Mouse (Mus musculus) MEL (cell line): ENCODE data around the gene Gja5. TPM values are rescaled to one million over a fixed set of nuclear protein-coding genes. Genes with fewer than 3 reads are reported as not detected.

Source experiments
- DNase-seq: peaks from one replicate; pipeline ENCODE4 v3.0.0; 2011; ENCODE audit warnings: low read depth, low spot score
- H3K27ac ChIP-seq: 2 replicates; pipeline ENCODE4 v1.5.1; 2012; ENCODE audit warnings: low read depth, mild to moderate bottlenecking, control low read depth, low read length, moderate library complexity; ENCODE audit not compliant: control insufficient read depth
- H3K27me3 ChIP-seq, 2 experiments: fragments of 150-350 bp in 1 of 2; sonication (generic) in 1 of 2; 2 replicates each; pipeline ENCODE4 v1.6.1; 2012; ENCODE audit warnings: low read length in 2 of 2, mild to moderate bottlenecking in 2 of 2, improper control_type of control experiment in 1 of 2, moderate library complexity in 1 of 2; ENCODE audit not compliant: insufficient read depth in 2 of 2, control insufficient read depth in 1 of 2
- H3K36me3 ChIP-seq, 2 experiments: 2 replicates each; pipeline ENCODE4 v1.6.1; 2012 to 2014; ENCODE audit warnings: low read length in 2 of 2, improper control_type of control experiment in 1 of 2, inconsistent platforms in 1 of 2, mild to moderate bottlenecking in 1 of 2; ENCODE audit not compliant: insufficient read depth in 2 of 2, control insufficient read depth in 1 of 2
- H3K4me1 ChIP-seq, 2 experiments: fragments of 150-350 bp in 1 of 2; sonication (generic) in 1 of 2; 2 replicates each; pipeline ENCODE4 v1.6.1; 2012; ENCODE audit warnings: low read length in 2 of 2, improper control_type of control experiment in 1 of 2, mild to moderate bottlenecking in 1 of 2; ENCODE audit not compliant: insufficient read depth in 2 of 2, control insufficient read depth in 1 of 2
- H3K4me3 ChIP-seq, 2 experiments: fragments of 150-350 bp in 1 of 2; sonication (generic) in 1 of 2; 2 replicates each; pipeline ENCODE4 v1.5.1; 2012; ENCODE audit warnings: low read depth in 2 of 2, low read length in 2 of 2, mild to moderate bottlenecking in 2 of 2, moderate library complexity in 2 of 2, control low read depth in 1 of 2, improper control_type of control experiment in 1 of 2; ENCODE audit not compliant: control insufficient read depth in 1 of 2, insufficient read depth in 1 of 2
- H3K79me2 ChIP-seq: 2 replicates; pipeline ENCODE4 v1.6.1; 2012; ENCODE audit warnings: mild to moderate bottlenecking, low read length, moderate library complexity; ENCODE audit not compliant: control insufficient read depth, poor library complexity, insufficient read depth
- H3K9ac ChIP-seq: 2 replicates; pipeline ENCODE4 v1.6.1; 2012; ENCODE audit warnings: low read depth, mild to moderate bottlenecking, control low read depth, low read length, moderate library complexity; ENCODE audit not compliant: control insufficient read depth, poor library complexity, severe bottlenecking
- H3K9me3 ChIP-seq: fragments of 150-350 bp; sonication (generic); replicated peaks from 2 replicates; pipeline ENCODE4 v1.6.1; 2012; ENCODE audit warnings: mild to moderate bottlenecking, low read length, improper control_type of control experiment, moderate library complexity; ENCODE audit not compliant: insufficient read depth
- CHD2 ChIP-seq: IDR thresholded peaks from 2 replicates; pipeline ENCODE4 v1.6.1; 2011; ENCODE audit warnings: low read length, improper control_type of control experiment
- CTCF ChIP-seq, 3 experiments: IDR thresholded peaks in 2 of 3; conservative IDR thresholded peaks in 1 of 3; 2 replicates each; pipeline ENCODE4 v1.5.1; 2011 to 2012; ENCODE audit warnings: low read length in 3 of 3, low read depth in 2 of 3, mild to moderate bottlenecking in 2 of 3, improper control_type of control experiment in 1 of 3, inconsistent platforms in 1 of 3, mixed read lengths in 1 of 3, moderate library complexity in 1 of 3; ENCODE audit not compliant: control insufficient read depth in 1 of 3, insufficient read depth in 1 of 3, poor library complexity in 1 of 3, severe bottlenecking in 1 of 3
- E2F4 ChIP-seq: IDR thresholded peaks from 2 replicates; pipeline ENCODE4 v1.6.1; 2011; ENCODE audit warnings: low read depth, low read length, improper control_type of control experiment, borderline replicate concordance
- ELF1 ChIP-seq: IDR thresholded peaks from 2 replicates; pipeline ENCODE4 v1.6.1; 2014; ENCODE audit warnings: low read depth, mild to moderate bottlenecking, inconsistent platforms, low read length, improper control_type of control experiment, moderate library complexity
- GABPA ChIP-seq: IDR thresholded peaks from 2 replicates; pipeline ENCODE4 v1.6.1; 2012; ENCODE audit warnings: low read depth, mild to moderate bottlenecking, inconsistent platforms, low read length, improper control_type of control experiment, moderate library complexity
- JUND ChIP-seq: IDR thresholded peaks from 2 replicates; pipeline ENCODE4 v1.6.1; 2011; ENCODE audit warnings: low read depth, mild to moderate bottlenecking, improper control_type of control experiment, low read length
- KAT2A ChIP-seq: conservative IDR thresholded peaks from 2 replicates; pipeline ENCODE4 v1.6.1; 2012; ENCODE audit warnings: low read depth, low read length, improper control_type of control experiment, inconsistent platforms
- MAZ ChIP-seq: IDR thresholded peaks from 2 replicates; pipeline ENCODE4 v1.6.1; 2012; ENCODE audit warnings: low read depth, mild to moderate bottlenecking, inconsistent platforms, low read length, improper control_type of control experiment
- MXI1 ChIP-seq: IDR thresholded peaks from 2 replicates; pipeline ENCODE4 v1.6.1; 2011; ENCODE audit warnings: mild to moderate bottlenecking, low read depth, low read length, improper control_type of control experiment
- NELFE ChIP-seq: IDR thresholded peaks from 2 replicates; pipeline ENCODE4 v1.6.1; 2011; ENCODE audit warnings: low read depth, low read length, improper control_type of control experiment
- POLR2AphosphoS2 ChIP-seq: IDR thresholded peaks from 2 replicates; pipeline ENCODE4 v1.6.1; 2011; ENCODE audit warnings: low read length, improper control_type of control experiment
- POLR2AphosphoS5 ChIP-seq: IDR thresholded peaks from 2 replicates; pipeline ENCODE4 v1.6.1; 2012; ENCODE audit warnings: low read depth, borderline replicate concordance, mild to moderate bottlenecking, inconsistent platforms, low read length, moderate library complexity, mixed read lengths
- RCOR1 ChIP-seq: IDR thresholded peaks from 2 replicates; pipeline ENCODE4 v1.6.1; 2012; ENCODE audit warnings: low read depth, mild to moderate bottlenecking, inconsistent platforms, low read length, improper control_type of control experiment
- SMC3 ChIP-seq: IDR thresholded peaks from 2 replicates; pipeline ENCODE4 v1.6.1; 2011; ENCODE audit warnings: low read depth, low read length, improper control_type of control experiment
- TCF12 ChIP-seq: IDR thresholded peaks from 2 replicates; pipeline ENCODE4 v1.6.1; 2014; ENCODE audit warnings: low read depth, mild to moderate bottlenecking, inconsistent platforms, low read length, improper control_type of control experiment, moderate library complexity
- USF1 ChIP-seq: IDR thresholded peaks from 2 replicates; pipeline ENCODE4 v1.6.1; 2014; ENCODE audit warnings: low read depth, mild to moderate bottlenecking, inconsistent platforms, low read length, improper control_type of control experiment, moderate library complexity
- USF2 ChIP-seq, 2 experiments: IDR thresholded peaks; 2 replicates each; pipeline ENCODE4 v1.6.1; 2011 to 2012; ENCODE audit warnings: improper control_type of control experiment in 2 of 2, low read length in 2 of 2, borderline replicate concordance in 1 of 2, inconsistent platforms in 1 of 2, low read depth in 1 of 2, mild to moderate bottlenecking in 1 of 2; ENCODE audit not compliant: insufficient read depth in 1 of 2
- polyA plus RNA-seq, 2 experiments: library from polyadenylated mRNA; stranded (reverse) in 1 of 2; unstranded in 1 of 2; fragments of >175 nt in 1 of 2; fragments of >200 nt in 1 of 2; gene quantifications; 2 replicates each; pipeline versions ENCODE4 v1.2.1 to v1.2.4; 2012; ENCODE audit warnings: low replicate concordance in 2 of 2, low read depth in 1 of 2; ENCODE audit not compliant: insufficient read length in 2 of 2, insufficient read depth in 1 of 2, missing spikeins in 1 of 2
- total RNA-seq: library from RNA; depleted of rRNA; stranded (reverse); fragments of 300-350 nt; gene quantifications from 2 replicates; pipeline ENCODE4 v1.2.3, GENCODE M21; 2012

Gene Gja5
- total and polyA plus RNA-seq, 3 experiments = 0.03 to 0.08 TPM; not detected in 1

GRCm38 (mm10) chr3:96882061-96882849 lies 22.2 kb upstream of the Gja5 start:
- H3K79me2 ChIP-seq = no peaks in the 10 kb centered on the region
- no peaks in the 10 kb centered on the region for H3K4me1 ChIP-seq
- H3K27ac ChIP-seq = no peak overlapping the region
- TF ChIP-seq KAT2A (no peak), POLR2AphosphoS5 (no peak), CHD2 (no peak), GABPA (no peak), CTCF (IDR thresholded peaks at IDR 0.05 in 2 of 3, conservative IDR thresholded peaks at IDR 0.05 in 1 of 3; ENCODE audit: control insufficient read depth in 1 of 3, insufficient read depth in 1 of 3, low read depth in 2 of 3, low read length in 3 of 3, poor library complexity in 1 of 3, severe bottlenecking in 1 of 3) (no peak), MXI1 (no peak), JUND (no peak), RCOR1 (no peak), USF2 (IDR thresholded peaks at IDR 0.05; ENCODE audit: borderline replicate concordance in 1 of 2, insufficient read depth in 1 of 2, low read depth in 1 of 2, low read length in 2 of 2) (no peak), NELFE (no peak), POLR2AphosphoS2 (no peak), USF1 (no peak), ELF1 (no peak), SMC3 (no peak), TCF12 (no peak), E2F4 (no peak)
- TF ChIP-seq, all 39 proteins: peak for 0
- no peak overlapping the region for H3K9ac ChIP-seq
- no peaks in the 10 kb centered on the region for H3K9me3 ChIP-seq
- DNase-seq = no peak
- peaks cover 0 to 22% of the 10 kb centered on the region in 2 experiments; a peak in 2 of 4 replicates for H3K36me3 ChIP-seq
- H3K27me3 ChIP-seq = no peaks in the 10 kb centered on the region
- H3K4me3 ChIP-seq = no peak overlapping the region

- Histone ChIP-seq H3K9ac (no peak overlapping the region), H3K27me3 (no peaks in the 10 kb centered on the region), H3K27ac (no peak overlapping the region), H3K79me2 (no peaks in the 10 kb centered on the region), H3K4me1 (no peaks in the 10 kb centered on the region), H3K9me3 (no peaks in the 10 kb centered on the region), H3K36me3 (peaks cover 0 to 25% of the 10 kb centered on the region in 2 experiments; a peak in 2 of 4 replicates), H3K4me3 (no peak overlapping the region)
- no peak for DNase-seq
- TF ChIP-seq USF2 (IDR thresholded peaks at IDR 0.05; ENCODE audit: borderline replicate concordance in 1 of 2, insufficient read depth in 1 of 2, low read depth in 1 of 2, low read length in 2 of 2) (no peak), MAZ (no peak)
These were observed 20.8 kb upstream of the Gja5 start for GRCm38 (mm10) chr3:96883690-96884089.
